Mouse (Mus musculus) lung, adult 18-20 months (tissue): ENCODE results near the gene Mex3d.

ENCODE experiments used
- DNase-seq, 2 experiments: peaks; one replicate each; pipeline ENCODE4 v3.0.0; 2022; ENCODE audit warnings: mixed read lengths in 2 of 2

The Mex3d gene

GRCm38 (mm10) chr10:80385811-80386734 lies 1.4 kb downstream of the Mex3d start:
- DNase-seq = peak in 1 of 2 experiments; percentile 42

GRCm38 (mm10) chr10:80385310-80385709 lies 2.1 kb downstream of the Mex3d start:
- DNase-seq = no peak

GRCm38 (mm10) chr10:80384709-80385108 lies 2.8 kb downstream of the Mex3d start:
- DNase-seq = no peak

GRCm38 (mm10) chr10:80384115-80384639 lies 3.3 kb downstream of the Mex3d start:
- no peak for DNase-seq

- DNase-seq = no peak
Measured at GRCm38 (mm10) chr10:80383431-80383830, 4.0 kb downstream of the Mex3d start.

GRCm38 (mm10) chr10:80382641-80383365 lies 4.7 kb downstream of the Mex3d start:
- no peak for DNase-seq

- no peak for DNase-seq
Measured at GRCm38 (mm10) chr10:80377716-80378115, 9.7 kb downstream of the Mex3d start.

GRCm38 (mm10) chr10:80376160-80376559 lies 11.3 kb downstream of the Mex3d start:
- DNase-seq = peak; percentile 86 to 92

GRCm38 (mm10) chr10:80374063-80374462 lies 13.4 kb downstream of the Mex3d start:
- DNase-seq = peak; percentile 78 to 84

- no peak for DNase-seq
Measured at GRCm38 (mm10) chr10:80372706-80373105, 14.8 kb downstream of the Mex3d start.

- DNase-seq = no peak
Measured at GRCm38 (mm10) chr10:80371983-80372382, 15.5 kb downstream of the Mex3d start.

GRCm38 (mm10) chr10:80371411-80371966 lies 16.0 kb downstream of the Mex3d start:
- DNase-seq = peak; percentile 81 to 84

GRCm38 (mm10) chr10:80369995-80370747 lies 17.3 kb downstream of the Mex3d start:
- DNase-seq = no peak

- DNase-seq = no peak
Measured at GRCm38 (mm10) chr10:80368392-80368791, 19.1 kb downstream of the Mex3d start.

- DNase-seq = no peak
Measured at GRCm38 (mm10) chr10:80367954-80368353, 19.5 kb downstream of the Mex3d start.

GRCm38 (mm10) chr10:80365736-80366135 lies 21.7 kb downstream of the Mex3d start:
- DNase-seq = no peak

GRCm38 (mm10) chr10:80363734-80364133 lies 23.7 kb downstream of the Mex3d start:
- DNase-seq = no peak

- peak; percentile 33 to 55 for DNase-seq
Measured at GRCm38 (mm10) chr10:80357994-80358639, 29.3 kb downstream of the Mex3d start.

- DNase-seq = no peak
Measured at GRCm38 (mm10) chr10:80357336-80357735, 30.1 kb downstream of the Mex3d start.

- DNase-seq = no peak
Measured at GRCm38 (mm10) chr10:80356737-80357136, 30.7 kb downstream of the Mex3d start.

- DNase-seq = no peak
Measured at GRCm38 (mm10) chr10:80356001-80356682, 31.3 kb downstream of the Mex3d start, which contains the start of gene Plk5. Plk5 (plus strand) TSS chr10:80356459.
